Mouse (Mus musculus) hematopoietic stem cell, adult 5-6 weeks (primary cell): ENCODE measurements around the gene Rufy1. TPM values are rescaled to one million over a fixed set of nuclear protein-coding genes. Genes with fewer than 3 reads are reported as not detected.
"Not testable (repeated sequence)": the region's sequence is repeated elsewhere in the genome, so short reads cannot be mapped to it uniquely, and the experiment has no call there.

Experiments
- ATAC-seq, 2 experiments: fragments of 125-278 bp in 1 of 2; replicated peaks in 1 of 2; 2 replicates each; pipeline ENCODE4 v1.8.0; 2016 to 2017; ENCODE audit warnings: inconsistent platforms in 2 of 2, mild to moderate bottlenecking in 2 of 2, moderate number of reproducible peaks in 2 of 2, low read depth in 1 of 2, moderate TSS enrichment in 1 of 2; ENCODE audit not compliant: low FRiP score in 2 of 2, poor library complexity in 2 of 2, severe bottlenecking in 2 of 2, insufficient read depth in 1 of 2, low TSS enrichment in 1 of 2
- total RNA-seq: library from RNA; stranded (forward); fragments of 172-1452, 232-1000 nt; gene quantifications from 2 replicates; pipeline ENCODE4 v1.2.3, GENCODE M21; 2017

Gene Rufy1
- total RNA-seq, 1 experiment from 2014 or later: 40.5 TPM

GRCm38 (mm10) chr11:50371911-50372310 is 59.0 kb downstream of the Rufy1 start:
- no peak for ATAC-seq

GRCm38 (mm10) chr11:50371399-50371841 is 59.5 kb downstream of the Rufy1 start:
- peak; percentile 62 to 78; a peak in 2 of 4 replicates for ATAC-seq

GRCm38 (mm10) chr11:50370969-50371368 is 60.0 kb downstream of the Rufy1 start:
- ATAC-seq: no peak

- peak in 1 of 2 experiments; percentile 23; a peak in 2 of 4 replicates for ATAC-seq
Measured at GRCm38 (mm10) chr11:50369360-50369911, 61.5 kb downstream of the Rufy1 start.

DNA sequence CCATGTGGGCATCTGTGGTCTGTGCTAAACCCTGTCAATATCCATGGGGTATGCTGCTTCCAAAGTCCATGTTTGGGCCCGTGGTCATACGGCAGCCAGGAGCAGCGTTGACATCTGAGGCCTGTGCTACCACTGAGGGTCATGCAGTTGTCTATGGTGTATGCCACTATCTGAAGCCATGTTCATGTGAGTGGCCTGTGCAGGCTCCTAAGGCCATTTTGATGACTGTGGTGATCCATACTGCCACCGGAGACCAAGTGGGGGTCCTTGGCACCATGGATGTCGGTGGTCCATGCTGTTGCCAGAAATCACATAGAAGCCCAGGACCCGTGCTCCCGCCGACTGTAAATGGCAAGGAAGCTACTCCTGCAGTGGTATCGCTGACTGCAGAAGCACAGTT is 63.4 kb downstream of the Rufy1 start:
- no peak for ATAC-seq

- ATAC-seq: no peak
Measured at GRCm38 (mm10) chr11:50365322-50365721, 65.6 kb downstream of the Rufy1 start.

- ATAC-seq: peak; percentile 80 to 88
Measured at GRCm38 (mm10) chr11:50364548-50364947, 66.4 kb downstream of the Rufy1 start.

DNA sequence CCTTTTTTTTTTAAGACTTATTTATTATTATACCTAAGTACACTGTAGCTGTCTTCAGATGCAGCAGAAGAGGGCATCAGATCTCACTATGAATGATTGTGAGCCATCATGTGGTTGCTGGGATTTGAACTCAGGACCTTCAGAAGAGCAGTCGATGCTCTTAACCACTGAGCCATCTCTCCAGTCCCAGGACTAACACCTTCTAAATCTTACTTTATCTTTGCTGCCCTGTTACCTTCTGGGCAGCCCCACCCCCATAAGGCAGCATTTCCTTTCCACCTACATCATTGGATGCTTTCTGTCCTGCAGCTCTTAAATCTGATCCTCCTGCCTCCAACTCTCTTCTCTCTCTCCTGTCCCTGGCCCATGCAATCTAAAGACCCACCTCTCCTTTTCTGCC is 69.6 kb downstream of the Rufy1 start:
- not testable (repeated sequence) for ATAC-seq

DNA sequence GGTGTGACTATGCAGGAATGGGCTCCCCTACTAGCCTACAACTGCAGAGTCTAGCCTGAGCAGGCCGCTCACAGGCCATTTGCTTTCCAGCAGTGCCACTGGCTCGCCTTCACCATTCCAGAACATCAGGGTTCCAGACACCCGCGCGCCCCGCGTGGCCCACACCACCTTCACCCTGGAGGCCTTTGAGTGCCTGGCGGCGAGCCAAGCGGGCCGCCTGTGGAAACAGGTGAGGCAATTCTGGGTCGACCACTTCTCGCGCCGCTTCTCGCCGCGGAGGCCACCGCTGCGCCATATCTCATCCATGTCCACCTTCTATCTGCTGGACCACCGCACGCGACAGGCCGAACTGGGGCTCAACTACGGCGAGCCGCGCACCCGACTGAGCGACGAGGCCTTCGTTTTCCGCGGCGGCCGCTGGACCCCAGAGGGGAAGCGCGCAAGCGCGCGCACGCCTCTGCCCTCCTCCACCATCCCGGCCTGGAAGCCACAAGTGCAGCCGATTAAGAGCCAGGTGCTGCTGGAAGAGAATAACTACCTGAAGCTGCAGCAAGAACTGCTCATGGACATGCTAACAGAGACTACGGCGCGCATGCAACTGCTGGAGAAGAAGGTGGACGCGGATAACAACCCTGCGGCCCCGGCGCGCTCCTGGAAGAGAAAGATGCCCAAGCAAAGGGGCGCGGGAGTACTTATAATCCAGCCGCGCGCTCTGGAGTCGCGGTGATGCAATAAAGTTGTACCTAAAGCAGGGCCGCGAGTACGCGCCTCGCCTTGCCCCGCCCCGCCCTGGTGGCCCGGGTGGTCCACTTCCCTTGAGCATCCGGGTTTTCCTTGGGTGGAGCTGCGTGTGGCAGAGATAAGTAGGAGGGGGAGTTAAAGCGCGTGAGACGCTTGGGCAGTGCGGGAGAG is 71.7 kb downstream of the Rufy1 start:
- ATAC-seq: peak; percentile 51 to 60; a peak in 3 of 4 replicates

DNA sequence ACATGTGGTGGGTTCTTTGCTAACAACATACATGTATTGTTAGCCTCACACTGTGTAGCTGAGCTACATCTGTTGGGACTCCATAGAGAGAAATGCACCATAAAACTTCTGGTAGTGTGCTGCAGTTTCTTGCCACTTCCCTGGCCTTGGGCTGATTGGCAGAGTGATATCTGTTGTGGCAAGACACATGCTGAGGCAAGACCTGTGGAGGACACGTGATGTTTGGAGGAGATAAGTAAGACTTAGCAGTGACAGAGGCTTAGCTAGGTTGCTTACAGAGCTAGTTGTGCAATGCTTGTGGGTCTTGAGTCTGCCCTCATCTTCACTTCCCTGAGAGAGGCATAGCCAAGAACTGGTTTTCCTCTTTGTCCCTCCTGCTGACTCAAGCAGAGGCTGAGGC is 75.5 kb downstream of the Rufy1 start:
- ATAC-seq: peak in 1 of 2 experiments; percentile 25; a peak in 1 of 4 replicates

GRCm38 (mm10) chr11:50354851-50355250 is 76.1 kb downstream of the Rufy1 start:
- ATAC-seq: no peak

DNA sequence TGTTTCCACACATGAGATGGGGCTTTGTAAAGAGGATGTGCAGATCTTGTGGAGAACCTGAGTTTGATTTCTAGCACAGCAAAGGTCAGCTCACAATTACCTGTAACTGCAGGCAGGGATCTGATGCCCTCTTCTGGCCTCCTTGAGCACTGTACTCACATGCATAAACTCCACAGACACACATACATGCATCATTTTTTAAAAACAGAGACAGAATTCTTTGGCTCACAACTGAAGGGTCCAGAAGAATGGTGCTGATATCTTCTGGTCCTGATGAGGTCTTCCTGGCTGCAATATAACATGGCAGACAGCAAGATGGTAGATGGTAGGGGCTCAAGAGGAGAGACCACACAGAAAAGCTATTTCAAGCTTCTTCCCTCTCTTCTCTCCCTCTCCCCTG is 76.8 kb downstream of the Rufy1 start, which contains the start of gene Cby3:
TSS of gene Cby3 (plus strand) at position 301 of the 400 bp plus-strand sequence.
- ATAC-seq: no peak

GRCm38 (mm10) chr11:50352177-50352576 is 78.7 kb downstream of the Rufy1 start:
- no peak for ATAC-seq

GRCm38 (mm10) chr11:50346256-50347032 is 84.5 kb downstream of the Rufy1 start:
- ATAC-seq: no peak

GRCm38 (mm10) chr11:50345486-50345885 is 85.4 kb downstream of the Rufy1 start:
- ATAC-seq: no peak
